Mouse (Mus musculus) hindbrain, embryonic 11.5 days (tissue): Measurements from ENCODE around the gene Neurod4. TPM values are rescaled to one million over a fixed set of nuclear protein-coding genes. Genes with fewer than 3 reads are reported as not detected.

ENCODE experiments used
- ATAC-seq: fragments of 200-750 bp; cut with Nextera tagmentation; 2 replicates; pipeline ENCODE4 v1.8.0; 2017; ENCODE audit warnings: mild to moderate bottlenecking, moderate TSS enrichment, moderate library complexity; ENCODE audit not compliant: low FRiP score
- DNase-seq: peaks from one replicate; pipeline ENCODE4 v3.0.0-alpha.2; 2015; ENCODE audit warnings: low spot score
- H3K27ac ChIP-seq: fragments of 300-500 bp; sonication (generic); 2 replicates; pipeline ENCODE4 v1.5.1; 2014; ENCODE audit warnings: mild to moderate bottlenecking, low read depth, low read length
- H3K27me3 ChIP-seq: fragments of 300-500 bp; sonication (generic); 2 replicates; pipeline ENCODE4 v1.6.1; 2014; ENCODE audit warnings: mild to moderate bottlenecking, low read length, moderate library complexity, mixed read lengths; ENCODE audit not compliant: control insufficient read depth, insufficient read depth
- H3K36me3 ChIP-seq: fragments of 300-500 bp; sonication (generic); 2 replicates; pipeline ENCODE4 v1.6.1; 2014; ENCODE audit warnings: mild to moderate bottlenecking, low read length, moderate library complexity, mixed read lengths; ENCODE audit not compliant: control insufficient read depth, insufficient read depth
- H3K4me1 ChIP-seq: fragments of 300-500 bp; sonication (generic); replicated peaks from 2 replicates; pipeline ENCODE4 v1.6.1; 2014; ENCODE audit warnings: low read length, mixed read lengths; ENCODE audit not compliant: control insufficient read depth, insufficient read depth
- H3K4me2 ChIP-seq: fragments of 300-500 bp; sonication (generic); replicated peaks from 2 replicates; pipeline ENCODE4 v1.6.1; 2014; ENCODE audit warnings: mild to moderate bottlenecking, low read depth, low read length
- H3K4me3 ChIP-seq: fragments of 300-500 bp; sonication (generic); 2 replicates; pipeline ENCODE4 v1.5.1; 2014; ENCODE audit warnings: low read depth, low read length
- H3K9ac ChIP-seq: fragments of 300-500 bp; sonication (generic); 2 replicates; pipeline ENCODE4 v1.6.1; 2014; ENCODE audit warnings: low read depth, low read length
- H3K9me3 ChIP-seq: fragments of 300-500 bp; sonication (generic); 2 replicates; pipeline ENCODE4 v1.6.1; 2016; ENCODE audit warnings: low read length; ENCODE audit not compliant: control insufficient read depth
- WGBS: fragments of 180-500 bp; shearing (Covaris S2); extraction: QIAGEN DNeasy Blood & Tissue Kit; methylation state at CpG from one replicate; pipeline ENCODE4 v1.1.7; 2014; 5-methylcytosine and 5-hydroxymethylcytosine counted together
- polyA plus RNA-seq: library from polyadenylated mRNA; unstranded; fragments of >200 nt; fragmentation: Nextera tagmentation; extraction: Ambion mirVana; gene quantifications from 2 replicates; pipeline ENCODE4 v1.2.1, GENCODE M21; 2014

Neurod4 gene
- polyA plus RNA-seq: 22.3 and 23.3 TPM in 2 replicates

GRCm38 (mm10) chr10:130280066-130280465 lies at the start of gene Neurod4:
Gene Neurod4, minus strand, starts transcription at chr10:130280240.
- peak; percentile 58 for ATAC-seq
- peak within 1 kb of the TSS; percentile 18 for H3K4me3 ChIP-seq
- no peak within 1 kb of the TSS for H3K9ac ChIP-seq
- H3K27me3 ChIP-seq: no peaks in the 10 kb centered on the region
- no peaks in the 10 kb centered on the region for H3K36me3 ChIP-seq
- no peaks in the 10 kb centered on the region for H3K4me1 ChIP-seq
- peak; percentile 59 for DNase-seq
- H3K27ac ChIP-seq: no peak within 1 kb of the TSS
- 1% methylated on average over 7 of the region's 7 CpGs for WGBS
- no peaks in the 10 kb centered on the region for H3K9me3 ChIP-seq
- H3K4me2 ChIP-seq: peak within 1 kb of the TSS; percentile 17; the same call in 1 of the 2 replicates

GRCm38 (mm10) chr10:130324243-130324642 lies 44.2 kb upstream of the Neurod4 start:
- H3K4me3 ChIP-seq: no peak overlapping the region
- WGBS: 91% methylated on average over 4 of the region's 4 CpGs
- no peaks in the 10 kb centered on the region for H3K4me1 ChIP-seq

GRCm38 (mm10) chr10:130322637-130323036 lies 42.6 kb upstream of the Neurod4 start, which contains the start of gene Tespa1:
Gene Tespa1, plus strand, starts transcription at chr10:130322870.
- H3K36me3 ChIP-seq: no peaks in the 10 kb centered on the region
- no peak within 1 kb of the TSS for H3K4me2 ChIP-seq
- H3K9me3 ChIP-seq: no peaks in the 10 kb centered on the region
- H3K4me1 ChIP-seq: no peaks in the 10 kb centered on the region
- H3K27me3 ChIP-seq: no peaks in the 10 kb centered on the region
- ATAC-seq (no peak), DNase-seq (no peak)
- no peak within 1 kb of the TSS for H3K9ac ChIP-seq
- WGBS: 88% methylated on average over 5 of the region's 5 CpGs
- H3K27ac ChIP-seq: no peak within 1 kb of the TSS
- no peak within 1 kb of the TSS for H3K4me3 ChIP-seq

More at GRCm38 (mm10) chr10:130324243-130324642, 44.2 kb upstream of the Neurod4 start:
- Histone ChIP-seq H3K9ac (no peak overlapping the region), H3K9me3 (no peaks in the 10 kb centered on the region), H3K36me3 (no peaks in the 10 kb centered on the region), H3K4me2 (no peak overlapping the region), H3K27me3 (no peaks in the 10 kb centered on the region), H3K27ac (no peak overlapping the region)
- ATAC-seq (no peak), DNase-seq (no peak)

GRCm38 (mm10) chr10:130322062-130322461 lies 42.0 kb upstream of the Neurod4 start:
- Histone ChIP-seq H3K27me3 (no peaks in the 10 kb centered on the region), H3K4me3 (no peak overlapping the region), H3K9ac (no peak overlapping the region), H3K4me1 (no peaks in the 10 kb centered on the region), H3K36me3 (no peaks in the 10 kb centered on the region), H3K27ac (no peak overlapping the region), H3K9me3 (no peaks in the 10 kb centered on the region), H3K4me2 (no peak overlapping the region)
- no peak for ATAC-seq
- DNase-seq: no peak

GRCm38 (mm10) chr10:130320715-130321114 lies 40.7 kb upstream of the Neurod4 start:
- Histone ChIP-seq H3K36me3 (no peaks in the 10 kb centered on the region), H3K27ac (no peak overlapping the region), H3K27me3 (no peaks in the 10 kb centered on the region), H3K4me1 (no peaks in the 10 kb centered on the region), H3K9me3 (no peaks in the 10 kb centered on the region), H3K4me2 (no peak overlapping the region), H3K4me3 (no peak overlapping the region), H3K9ac (no peak overlapping the region)
- DNase-seq (no peak), ATAC-seq (no peak)
- 92% methylated on average over 2 of the region's 2 CpGs for WGBS

GRCm38 (mm10) chr10:130318720-130319119 lies 38.7 kb upstream of the Neurod4 start:
- Histone ChIP-seq H3K4me2 (no peak overlapping the region), H3K9ac (no peak overlapping the region), H3K27me3 (no peaks in the 10 kb centered on the region), H3K4me1 (no peaks in the 10 kb centered on the region), H3K36me3 (no peaks in the 10 kb centered on the region), H3K9me3 (no peaks in the 10 kb centered on the region), H3K4me3 (no peak overlapping the region), H3K27ac (no peak overlapping the region)
- ATAC-seq: no peak
- 86% methylated on average over 4 of the region's 4 CpGs for WGBS
- no peak for DNase-seq

GRCm38 (mm10) chr10:130315846-130316245 lies 35.8 kb upstream of the Neurod4 start:
- no peaks in the 10 kb centered on the region for H3K4me1 ChIP-seq
- ATAC-seq (no peak), DNase-seq (no peak)
- no peak overlapping the region for H3K4me3 ChIP-seq
- no peak overlapping the region for H3K27ac ChIP-seq
- no peaks in the 10 kb centered on the region for H3K9me3 ChIP-seq
- H3K27me3 ChIP-seq: no peaks in the 10 kb centered on the region
- no peak overlapping the region for H3K4me2 ChIP-seq
- H3K36me3 ChIP-seq: no peaks in the 10 kb centered on the region
- H3K9ac ChIP-seq: no peak overlapping the region

- no peaks in the 10 kb centered on the region for H3K9me3 ChIP-seq
- no peaks in the 10 kb centered on the region for H3K27me3 ChIP-seq
- 76% methylated on average over 2 of the region's 2 CpGs for WGBS
- no peak overlapping the region for H3K4me3 ChIP-seq
- no peak for ATAC-seq
- H3K36me3 ChIP-seq: no peaks in the 10 kb centered on the region
- H3K9ac ChIP-seq: no peak overlapping the region
- DNase-seq: no peak
- H3K4me2 ChIP-seq: no peak overlapping the region
- no peaks in the 10 kb centered on the region for H3K4me1 ChIP-seq
- no peak overlapping the region for H3K27ac ChIP-seq
Measured at GRCm38 (mm10) chr10:130314110-130314829, 34.2 kb upstream of the Neurod4 start.

- Histone ChIP-seq H3K4me3 (no peak overlapping the region), H3K27me3 (no peaks in the 10 kb centered on the region), H3K9me3 (no peaks in the 10 kb centered on the region), H3K27ac (no peak overlapping the region), H3K4me2 (no peak overlapping the region), H3K9ac (no peak overlapping the region), H3K4me1 (no peaks in the 10 kb centered on the region), H3K36me3 (no peaks in the 10 kb centered on the region)
- peak; percentile 20 for DNase-seq
- WGBS: 68% methylated on average over 1 of the region's 1 CpGs
- ATAC-seq: no peak
Measured at GRCm38 (mm10) chr10:130313531-130313930, 33.5 kb upstream of the Neurod4 start.
